Mouse (Mus musculus) heart, embryonic 11.5 days (tissue): ENCODE results near the gene Wfdc17. TPM values are rescaled to one million over a fixed set of nuclear protein-coding genes. Genes with fewer than 3 reads are reported as not detected.

ENCODE experiments used
- ATAC-seq: fragments of 200-750 bp; cut with Nextera tagmentation; replicated peaks from 2 replicates; pipeline ENCODE4 v1.8.0; 2017; ENCODE audit warnings: moderate library complexity; ENCODE audit not compliant: insufficient number of reproducible peaks, low FRiP score, low TSS enrichment
- H3K27ac ChIP-seq: fragments of 300-500 bp; sonication (generic); 2 replicates; pipeline ENCODE4 v1.5.1; 2014; ENCODE audit warnings: mild to moderate bottlenecking, low read depth, low read length
- H3K27me3 ChIP-seq: fragments of 300-500 bp; sonication (generic); 2 replicates; pipeline ENCODE4 v1.6.1; 2014; ENCODE audit warnings: mild to moderate bottlenecking, low read length, mixed read lengths; ENCODE audit not compliant: control insufficient read depth, insufficient read depth
- H3K36me3 ChIP-seq: fragments of 300-500 bp; sonication (generic); 2 replicates; pipeline ENCODE4 v1.6.1; 2014; ENCODE audit warnings: mild to moderate bottlenecking, low read length, moderate library complexity, mixed read lengths; ENCODE audit not compliant: control insufficient read depth, insufficient read depth
- H3K4me1 ChIP-seq: fragments of 300-500 bp; sonication (generic); 2 replicates; pipeline ENCODE4 v1.6.1; 2014; ENCODE audit warnings: low read length; ENCODE audit not compliant: control insufficient read depth, insufficient read depth
- H3K4me2 ChIP-seq: fragments of 300-500 bp; sonication (generic); 2 replicates; pipeline ENCODE4 v1.6.1; 2014; ENCODE audit warnings: mild to moderate bottlenecking, moderate library complexity
- H3K4me3 ChIP-seq: fragments of 300-500 bp; sonication (generic); 2 replicates; pipeline ENCODE4 v1.5.1; 2014; ENCODE audit warnings: low read depth, low read length
- H3K9ac ChIP-seq: fragments of 300-500 bp; sonication (generic); 2 replicates; pipeline ENCODE4 v1.6.1; 2014; ENCODE audit warnings: mild to moderate bottlenecking, low read depth, low read length, moderate library complexity
- H3K9me3 ChIP-seq: fragments of 300-500 bp; sonication (generic); replicated peaks from 2 replicates; pipeline ENCODE4 v1.6.1; 2016; ENCODE audit warnings: low read length; ENCODE audit not compliant: control insufficient read depth
- WGBS: fragments of 180-500 bp; shearing (Covaris S2); extraction: QIAGEN DNeasy Blood & Tissue Kit; methylation state at CpG from one replicate; pipeline ENCODE4 v1.1.7; 2014; ENCODE audit not compliant: insufficient replicate concordance; 5-methylcytosine and 5-hydroxymethylcytosine counted together
- polyA plus RNA-seq: library from polyadenylated mRNA; unstranded; fragments of >200 nt; fragmentation: Nextera tagmentation; extraction: Ambion mirVana; gene quantifications from 2 replicates; pipeline ENCODE4 v1.2.1, GENCODE M21; 2014

Wfdc17 gene
- polyA plus RNA-seq, 1 experiment from 2014 or later, result 0.66 TPM

DNA sequence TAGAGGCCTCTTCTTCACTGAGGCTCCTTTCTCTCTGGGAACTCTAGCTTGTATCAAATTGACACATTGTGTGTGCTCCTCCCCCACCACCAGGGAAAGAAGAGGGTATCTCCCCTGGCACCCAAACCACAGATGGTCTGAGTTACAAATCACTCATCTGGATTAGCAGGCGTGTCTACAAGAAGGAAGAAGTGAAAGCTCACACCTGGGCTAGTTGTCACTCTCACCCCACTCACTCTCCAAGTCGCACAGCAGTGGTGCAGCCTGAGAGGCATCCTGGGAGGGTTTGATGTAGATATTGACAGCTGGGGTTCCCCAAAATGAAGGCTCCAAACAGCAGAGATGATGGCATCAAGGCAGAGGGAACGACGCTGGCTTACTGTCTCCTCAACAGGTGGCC is 42.4 kb downstream of the Wfdc17 start:
- H3K4me1 ChIP-seq, result no peaks in the 10 kb centered on the region
- peaks cover 27% of the 10 kb centered on the region for H3K27me3 ChIP-seq
- no peak overlapping the region for H3K4me3 ChIP-seq
- ATAC-seq, result no peak
- H3K9me3 ChIP-seq, result no peaks in the 10 kb centered on the region
- WGBS, result 47% methylated on average over 4 of the region's 4 CpGs
- no peak overlapping the region for H3K27ac ChIP-seq
- H3K36me3 ChIP-seq, result no peaks in the 10 kb centered on the region
- H3K4me2 ChIP-seq, result no peak overlapping the region
- no peak overlapping the region for H3K9ac ChIP-seq

DNA sequence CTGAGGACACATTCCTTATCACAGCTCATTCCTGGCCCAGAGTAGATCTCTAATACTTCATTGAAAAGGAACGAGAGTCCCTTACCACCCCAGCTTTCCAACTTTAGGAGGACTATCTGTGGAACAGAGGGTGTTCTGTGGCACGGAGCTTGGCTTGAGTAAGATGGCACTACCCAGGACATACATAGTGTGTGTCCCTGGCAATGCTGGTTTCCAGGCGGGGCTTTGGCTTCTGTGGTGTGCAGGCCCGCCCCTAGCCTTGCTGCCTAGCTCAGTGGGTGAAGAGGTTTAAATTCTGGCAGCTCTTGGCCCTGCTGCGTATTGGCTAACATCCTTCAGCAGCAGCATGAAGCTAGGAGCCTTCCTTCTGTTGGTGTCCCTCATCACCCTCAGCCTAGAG is 42.9 kb downstream of the Wfdc17 start, which contains the start of gene Wfdc21:
TSS of gene Wfdc21 (plus strand) at position 260 of the 400 bp plus-strand sequence.
- H3K9me3 ChIP-seq, result no peaks in the 10 kb centered on the region
- H3K4me2 ChIP-seq, result no peak within 1 kb of the TSS
- 56% methylated on average over 5 of the region's 5 CpGs for WGBS
- no peak within 1 kb of the TSS for H3K27ac ChIP-seq
- H3K36me3 ChIP-seq, result no peaks in the 10 kb centered on the region
- no peak within 1 kb of the TSS for H3K4me3 ChIP-seq
- H3K27me3 ChIP-seq, result peaks cover 28% of the 10 kb centered on the region
- no peaks in the 10 kb centered on the region for H3K4me1 ChIP-seq
- no peak within 1 kb of the TSS for H3K9ac ChIP-seq
- no peak for ATAC-seq

DNA sequence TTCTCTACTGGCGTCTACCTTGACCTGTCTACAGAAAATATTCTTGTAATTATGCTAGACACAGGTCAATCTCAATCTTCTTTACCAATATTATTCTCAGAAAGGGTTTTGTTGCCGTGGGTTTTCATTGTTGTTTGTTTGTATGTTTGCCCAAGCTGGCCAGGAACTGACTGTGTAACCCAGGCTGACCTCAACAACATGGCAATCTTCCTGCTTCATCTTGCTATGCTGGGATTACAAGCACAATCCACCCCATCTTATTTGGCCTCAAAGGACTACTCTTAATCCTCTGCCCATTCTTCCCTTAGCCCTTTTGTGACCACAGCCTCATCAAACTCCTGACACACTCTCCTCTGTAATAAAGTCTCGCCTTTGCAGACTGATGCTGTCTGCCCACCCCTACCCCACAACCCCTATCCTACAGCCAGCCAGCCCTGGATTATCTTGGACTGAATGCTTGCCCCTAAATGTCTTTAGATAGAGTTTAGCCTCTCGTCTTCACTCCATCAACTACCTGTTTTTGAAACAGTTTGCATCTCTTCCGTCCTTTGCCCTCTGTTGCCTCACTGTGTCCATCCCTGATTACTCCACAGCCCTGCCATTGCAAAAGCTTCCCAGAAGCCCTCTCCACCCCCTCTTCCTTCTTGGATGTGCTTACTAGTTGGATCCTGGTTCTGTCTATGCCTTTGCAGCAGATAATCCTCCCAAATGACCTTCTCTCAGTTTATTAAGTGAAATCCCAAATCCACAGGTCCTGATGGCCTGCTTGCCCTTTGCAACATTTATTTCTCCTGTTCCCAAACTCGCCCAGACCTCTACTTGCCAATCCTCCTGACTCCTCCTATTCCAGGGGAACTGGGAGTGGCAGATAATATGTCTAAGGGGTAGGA is 43.8 kb downstream of the Wfdc17 start:
- H3K27ac ChIP-seq, result no peak overlapping the region
- H3K36me3 ChIP-seq, result no peaks in the 10 kb centered on the region
- no peaks in the 10 kb centered on the region for H3K4me1 ChIP-seq
- no peak overlapping the region for H3K9ac ChIP-seq
- no peak for ATAC-seq
- H3K9me3 ChIP-seq, result no peaks in the 10 kb centered on the region
- H3K4me2 ChIP-seq, result no peak overlapping the region
- no peak overlapping the region for H3K4me3 ChIP-seq
- H3K27me3 ChIP-seq, result peaks cover 28% of the 10 kb centered on the region
- 62% methylated on average over 6 of the region's 6 CpGs for WGBS

DNA sequence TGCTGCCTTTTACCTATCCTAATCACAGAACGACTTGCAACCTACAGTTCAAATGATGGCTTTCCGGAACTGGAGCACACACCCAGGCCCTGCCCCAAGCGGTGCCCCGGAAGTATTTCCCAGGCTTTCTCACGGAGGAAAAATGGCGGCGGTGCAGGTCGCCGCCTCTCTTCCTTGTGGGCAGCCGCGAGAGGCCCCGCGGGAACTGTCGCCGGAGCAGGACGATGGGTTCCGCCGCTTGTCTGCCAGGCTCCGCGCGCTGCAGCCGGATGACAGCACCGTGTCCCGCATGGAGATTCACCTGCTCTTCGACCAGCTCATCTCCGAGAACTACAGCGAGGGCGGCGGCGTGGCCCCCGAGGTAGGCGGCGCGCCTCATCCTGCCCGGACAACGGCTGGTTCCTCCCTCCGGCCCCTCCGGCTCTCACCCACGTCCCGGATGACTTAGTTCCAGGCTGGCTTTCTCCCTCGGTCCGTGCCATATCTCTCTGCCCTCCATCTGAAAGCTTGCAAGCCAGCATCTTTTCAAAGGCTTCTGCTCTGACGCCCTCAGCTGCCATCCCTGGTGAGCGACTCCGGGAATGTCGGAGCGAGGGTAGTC is 49.9 kb downstream of the Wfdc17 start, which contains the start of gene Heatr6:
TSS of gene Heatr6 (plus strand) at position 116 of the 601 bp plus-strand sequence.
- WGBS, result under 1% methylated on average over 47 of the region's 47 CpGs
- peak within 1 kb of the TSS; percentile 79 for H3K27ac ChIP-seq
- H3K9ac ChIP-seq, result peak within 1 kb of the TSS; percentile 92
- H3K4me1 ChIP-seq, result peaks cover 6% of the 10 kb centered on the region; the same call in 1 of the 2 replicates
- ATAC-seq, result peak; percentile 84
- peaks cover 7% of the 10 kb centered on the region; the same call in 1 of the 2 replicates for H3K27me3 ChIP-seq
- peak within 1 kb of the TSS; percentile 86 for H3K4me3 ChIP-seq
- H3K36me3 ChIP-seq, result peaks cover 13% of the 10 kb centered on the region
- H3K9me3 ChIP-seq, result no peaks in the 10 kb centered on the region
- H3K4me2 ChIP-seq, result peak within 1 kb of the TSS; percentile 83

DNA sequence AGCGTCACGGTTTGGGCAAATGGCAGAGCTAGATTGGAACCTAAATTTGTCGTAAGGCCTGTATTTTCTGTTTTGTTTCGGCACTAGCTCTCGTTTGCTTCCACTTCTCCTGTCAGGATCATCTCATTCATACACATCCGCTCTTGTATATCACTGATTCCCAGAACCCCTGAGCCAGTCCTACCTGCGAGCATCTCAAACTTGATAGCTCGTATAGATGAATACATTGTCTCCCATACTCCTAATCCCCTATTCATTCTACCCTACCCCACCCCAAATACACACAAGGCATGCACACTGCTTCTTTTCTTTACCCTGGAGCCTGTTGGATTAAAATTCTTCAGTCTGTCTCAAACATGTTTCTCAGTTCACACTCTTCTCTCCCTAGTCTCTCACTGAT is 50.4 kb downstream of the Wfdc17 start:
- ATAC-seq, result no peak
- WGBS, result 12% methylated on average over 8 of the region's 8 CpGs
- Histone ChIP-seq H3K9me3 (no peaks in the 10 kb centered on the region), H3K4me2 (peak overlapping the region; percentile 83), H3K9ac (peak overlapping the region; percentile 92), H3K27ac (peak overlapping the region; percentile 79), H3K36me3 (peaks cover 13% of the 10 kb centered on the region), H3K4me1 (peaks cover 6% of the 10 kb centered on the region; the same call in 1 of the 2 replicates), H3K4me3 (peak overlapping the region; percentile 86), H3K27me3 (0 out of 2 replicates have a peak, but pooled peaks cover 2% of the 10 kb centered on the region)

Other genes starting within 250 kb of the Wfdc17 start
- gene Mmp28, start 240.9 kb upstream of the Wfdc17 start, polyA plus RNA-seq, result 3.3 and 5.6 TPM in 2 replicates
- gene Taf15, start 230.9 kb upstream of the Wfdc17 start, polyA plus RNA-seq, result 6.0 and 15.1 TPM in 2 replicates
- gene Heatr9, start 181.8 kb upstream of the Wfdc17 start, polyA plus RNA-seq, result not detected in 2 replicates
- 0.35 TPM in 1 of 2 replicates, not detected in the other for gene Ccl5, start 173.5 kb upstream of the Wfdc17 start, polyA plus RNA-seq
- 0.48 and 1.2 TPM in 2 replicates for gene Ccl9, start 125.4 kb upstream of the Wfdc17 start, polyA plus RNA-seq
- 0.65 and 0.97 TPM in 2 replicates for gene Ccl6, start 110.9 kb upstream of the Wfdc17 start, polyA plus RNA-seq
- not detected in 2 replicates for gene Rpl9-ps1, start 58.4 kb upstream of the Wfdc17 start, polyA plus RNA-seq
- 1.4 and 1.5 TPM in 2 replicates for gene Ccl3, start 54.6 kb upstream of the Wfdc17 start, polyA plus RNA-seq
- gene Ccl4, start 41.4 kb upstream of the Wfdc17 start, polyA plus RNA-seq, result 0.26 TPM in 1 of 2 replicates, not detected in the other
- 1.6 TPM in 2 replicates for gene Wfdc18, start 5.0 kb downstream of the Wfdc17 start, polyA plus RNA-seq
- gene Wfdc21, start 42.9 kb downstream of the Wfdc17 start, polyA plus RNA-seq, result not detected in 2 replicates
- gene Heatr6, start 49.7 kb downstream of the Wfdc17 start, polyA plus RNA-seq, result 13.5 and 16.1 TPM in 2 replicates
- 0.30 TPM in 1 of 2 replicates, not detected in the other for gene Hnf1b, start 146.1 kb downstream of the Wfdc17 start, polyA plus RNA-seq
- 26.2 and 27.4 TPM in 2 replicates for gene Ddx52, start 238.1 kb downstream of the Wfdc17 start, polyA plus RNA-seq